Mouse (Mus musculus) kidney, adult 2 months (tissue): Measurements from ENCODE around the gene Aplf.

Source experiments
- CTCF ChIP-seq: fragments of 200-500 bp; conservative IDR thresholded peaks from 2 replicates; pipeline ENCODE4 v1.5.1; 2011; ENCODE audit warnings: low read depth, mild to moderate bottlenecking, control low read depth, low read length, moderate library complexity, mixed read lengths; ENCODE audit not compliant: insufficient read depth, insufficient read length
- POLR2A ChIP-seq: fragments of 200-500 bp; IDR thresholded peaks from one replicate; pipeline ENCODE4 v1.6.1; 2011; ENCODE audit warnings: low read depth, low read length, control low read depth

DNA sequence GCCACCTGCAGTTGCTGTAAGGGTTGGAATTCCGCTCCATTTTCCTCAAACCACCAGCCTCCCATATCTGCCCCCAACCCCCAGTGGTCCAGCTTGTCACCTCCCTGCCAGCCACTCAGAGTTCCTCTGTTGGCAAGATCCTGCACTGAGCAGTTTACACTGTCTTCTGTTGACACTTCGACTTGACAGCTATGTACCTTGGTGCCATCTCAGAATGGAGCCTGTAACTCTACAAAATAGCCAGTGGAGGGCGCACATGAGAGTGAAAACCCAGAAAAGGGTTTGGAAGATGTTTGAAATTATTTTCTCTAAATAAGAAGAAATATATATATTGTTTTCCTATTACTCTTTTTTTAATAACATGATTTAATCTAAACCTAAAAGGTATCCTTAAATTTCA lies 34.3 kb upstream of the Aplf start:
- TF ChIP-seq CTCF, result 0 out of 2 replicates have a peak, but pooled peaks have one; percentile 13
- no peak for TF ChIP-seq POLR2A
